Mouse (Mus musculus) heart, adult 10 weeks (tissue): ENCODE data around the gene Dctn1. TPM values are rescaled to one million over a fixed set of nuclear protein-coding genes. Genes with fewer than 3 reads are reported as not detected.

ENCODE experiments used
- polyA plus RNA-seq: library from polyadenylated mRNA; stranded (reverse); fragments of 350-450 nt; fragmentation: Illumina TruSeq; extraction: RNeasy Lipid Tissue Mini Kit (QIAGEN cat#74804); gene quantifications from one replicate; pipeline ENCODE4 v1.2.3, GENCODE M21; 2014; ENCODE audit warnings: low read depth, low replicate concordance

The Dctn1 gene
- polyA plus RNA-seq, result 81.2 TPM

GRCm38 (mm10) chr6:83165607-83166242 is at the start of gene Dctn1:
Dctn1 (plus strand) TSS chr6:83165920.

GRCm38 (mm10) chr6:83120930-83121862 is 44.5 kb upstream of the Dctn1 start, which contains the start of gene Wbp1:
Wbp1 (minus strand) TSS chr6:83121559.

GRCm38 (mm10) chr6:83125331-83125730 is 40.4 kb upstream of the Dctn1 start, which contains the start of gene Ino80b:
Ino80b (minus strand) TSS chr6:83125431.

GRCm38 (mm10) chr6:83134951-83135513 is 30.7 kb upstream of the Dctn1 start, which contains the start of gene Rtkn:
Rtkn (plus strand) TSS chr6:83135463.

GRCm38 (mm10) chr6:83156259-83156684 is 9.4 kb upstream of the Dctn1 start, which contains the start of the genes Wdr54 and 1700003E16Rik:
Wdr54 (minus strand) TSS chr6:83156397.
1700003E16Rik (plus strand) TSS chr6:83156404.

GRCm38 (mm10) chr6:83219814-83220213 is 54.1 kb downstream of the Dctn1 start, which contains the start of gene Slc4a5:
Slc4a5 (plus strand) TSS chr6:83219828.

Other genes starting within 250 kb of the Dctn1 start
- gene Sema4f, start 226.2 kb upstream of the Dctn1 start, polyA plus RNA-seq, result 0.34 TPM
- not detected for gene M1ap, start 219.0 kb upstream of the Dctn1 start, polyA plus RNA-seq
- gene Dok1, start 132.4 kb upstream of the Dctn1 start, polyA plus RNA-seq, result 3.5 TPM
- 4.9 TPM for gene Loxl3, start 131.7 kb upstream of the Dctn1 start, polyA plus RNA-seq
- 107 TPM for gene Aup1, start 111.4 kb upstream of the Dctn1 start, polyA plus RNA-seq
- gene Htra2, start 110.6 kb upstream of the Dctn1 start, polyA plus RNA-seq, result 41.4 TPM
- gene Dqx1, start 108.1 kb upstream of the Dctn1 start, polyA plus RNA-seq, result 1.3 TPM
- gene Tlx2, start 95.6 kb upstream of the Dctn1 start, polyA plus RNA-seq, result not detected
- 10.6 TPM for gene Pcgf1, start 88.1 kb upstream of the Dctn1 start, polyA plus RNA-seq
- 0.76 TPM for gene Lbx2, start 79.6 kb upstream of the Dctn1 start, polyA plus RNA-seq
- 0.73 TPM for gene Ccdc142, start 64.3 kb upstream of the Dctn1 start, polyA plus RNA-seq
- gene Gm42688, start 64.3 kb upstream of the Dctn1 start, polyA plus RNA-seq, result 1.6 TPM
- 134 TPM for gene Mrpl53, start 56.9 kb upstream of the Dctn1 start, polyA plus RNA-seq
- gene Mogs, start 50.4 kb upstream of the Dctn1 start, polyA plus RNA-seq, result 11.1 TPM
- 77.2 TPM for gene Wbp1, start 44.4 kb upstream of the Dctn1 start, polyA plus RNA-seq
- 9.5 TPM for gene Ino80b, start 40.5 kb upstream of the Dctn1 start, polyA plus RNA-seq
- 10.5 TPM for gene Rtkn, start 30.5 kb upstream of the Dctn1 start, polyA plus RNA-seq
- gene Wdr54, start 9.5 kb upstream of the Dctn1 start, polyA plus RNA-seq, result 1.9 TPM
- gene 1700003E16Rik, start 9.5 kb upstream of the Dctn1 start, polyA plus RNA-seq, result not detected
- gene Slc4a5, start 53.9 kb downstream of the Dctn1 start, polyA plus RNA-seq, result not detected
- 2.9 TPM for gene Mthfd2, start 160.0 kb downstream of the Dctn1 start, polyA plus RNA-seq
- gene Mob1a, start 160.1 kb downstream of the Dctn1 start, polyA plus RNA-seq, result 25.4 TPM
- gene Bola3, start 183.2 kb downstream of the Dctn1 start, polyA plus RNA-seq, result 291 TPM